Mouse (Mus musculus): ENCODE results near the gene Tmem63a. TPM values are rescaled to one million over a fixed set of nuclear protein-coding genes. Genes with fewer than 3 reads are reported as not detected.

The Tmem63a gene
- polyA plus RNA-seq, 1 experiment from 2014 or later, result 29.2 TPM

DNA sequence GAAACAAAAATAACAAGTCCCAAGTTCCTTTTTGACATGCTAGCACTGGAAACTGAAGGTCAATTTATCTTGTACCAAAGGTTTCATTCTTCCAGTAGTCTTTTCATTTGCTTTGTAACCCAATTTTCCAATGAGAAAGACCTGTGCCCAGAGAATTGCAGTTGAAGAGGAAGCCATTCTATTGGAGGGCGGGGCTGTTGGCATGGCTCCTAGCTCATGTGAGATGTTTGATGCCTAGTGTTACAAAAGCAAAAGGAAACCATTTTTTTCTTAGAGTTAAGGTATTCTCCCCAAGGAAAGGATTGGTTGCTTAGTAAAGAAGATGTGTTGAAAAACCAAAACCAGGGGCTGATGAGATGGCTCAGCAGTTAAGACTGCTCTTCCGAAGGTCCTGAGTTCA is 66.1 kb downstream of the Tmem63a start:
- WGBS, result 89% methylated on average over 2 of the region's 2 CpGs
- no peaks in the 10 kb centered on the region for H3K4me1 ChIP-seq (ENCODE audit: control insufficient read depth, insufficient read depth, low read length)

DNA sequence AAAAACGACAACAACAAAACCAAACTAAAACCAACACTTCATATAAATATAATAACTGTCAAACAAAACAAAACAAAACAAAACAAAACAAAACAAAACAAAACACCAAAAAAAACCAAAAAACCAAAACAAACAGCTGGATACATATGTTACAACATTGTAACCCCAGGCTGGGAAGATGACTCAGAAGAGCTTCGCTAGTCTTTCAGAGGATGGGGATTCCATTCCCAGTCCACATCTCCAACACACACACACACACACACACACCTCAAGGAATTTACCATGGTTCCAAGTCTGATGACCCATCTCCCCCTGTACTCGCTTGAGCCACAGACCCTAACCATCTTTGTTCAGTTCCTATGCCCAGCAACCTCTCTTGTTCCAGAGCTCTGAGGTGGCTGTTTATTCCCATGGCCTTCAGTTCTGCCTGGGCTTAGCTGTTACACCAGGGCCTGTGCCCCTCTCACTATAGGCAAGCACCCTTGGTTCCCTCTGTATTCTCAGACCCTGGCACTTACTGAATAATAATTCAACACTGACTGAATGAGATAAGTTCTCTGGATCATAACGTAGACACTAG is 67.0 kb downstream of the Tmem63a start:
- H3K4me2 ChIP-seq (ENCODE audit: low read depth, low read length), result no peak overlapping the region
- ATAC-seq (ENCODE audit: insufficient read depth, low FRiP score), result no peak
- peak overlapping the region; percentile 15; the same call in 1 of the 2 replicates for H3K27ac ChIP-seq (ENCODE audit: low read length)
- 73% methylated on average over 4 of the region's 4 CpGs for WGBS
- H3K4me3 ChIP-seq (replicated peaks; ENCODE audit: low read length), result no peak overlapping the region
- H3K9ac ChIP-seq (ENCODE audit: low read length), result no peak overlapping the region
- no peaks in the 10 kb centered on the region for H3K27me3 ChIP-seq (ENCODE audit: control insufficient read depth, insufficient read depth, low read length)
- no peaks in the 10 kb centered on the region for H3K36me3 ChIP-seq (ENCODE audit: control insufficient read depth, insufficient read depth, low read length)
- no peaks in the 10 kb centered on the region for H3K9me3 ChIP-seq (replicated peaks; ENCODE audit: control insufficient read depth, low read length)
- no peaks in the 10 kb centered on the region for H3K4me1 ChIP-seq (ENCODE audit: control insufficient read depth, insufficient read depth, low read length)

More for the DNA sequence above, 66.1 kb downstream of the Tmem63a start:
- Histone ChIP-seq H3K4me3 (replicated peaks; ENCODE audit: low read length) (no peak overlapping the region), H3K27ac (ENCODE audit: low read length) (no peak overlapping the region), H3K9me3 (replicated peaks; ENCODE audit: control insufficient read depth, low read length) (no peaks in the 10 kb centered on the region), H3K27me3 (ENCODE audit: control insufficient read depth, insufficient read depth, low read length) (no peaks in the 10 kb centered on the region), H3K4me2 (ENCODE audit: low read depth, low read length) (no peak overlapping the region), H3K9ac (ENCODE audit: low read length) (no peak overlapping the region), H3K36me3 (ENCODE audit: control insufficient read depth, insufficient read depth, low read length) (no peaks in the 10 kb centered on the region)
- ATAC-seq (ENCODE audit: insufficient read depth, low FRiP score), result no peak

DNA sequence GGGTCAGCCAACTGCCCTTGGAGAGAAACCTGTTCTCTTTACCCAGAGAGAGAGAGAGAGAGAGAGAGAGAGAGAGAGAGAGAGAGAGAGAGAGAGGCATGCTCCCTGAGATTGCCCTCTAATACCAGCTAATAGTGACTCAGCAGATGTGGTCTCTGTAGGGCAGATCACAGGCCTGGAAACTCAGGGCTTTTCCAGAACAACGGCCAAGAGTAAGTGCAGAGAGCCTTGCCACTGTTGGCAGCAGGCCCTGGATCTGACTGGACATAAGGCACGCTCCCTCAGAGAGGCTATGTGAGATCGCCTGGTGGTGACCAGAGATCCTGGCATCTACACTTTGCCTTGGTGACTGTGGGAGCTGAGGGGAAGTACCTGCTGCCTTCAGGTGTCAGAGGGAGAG is 67.6 kb downstream of the Tmem63a start:
- no peaks in the 10 kb centered on the region for H3K36me3 ChIP-seq (ENCODE audit: control insufficient read depth, insufficient read depth, low read length)
- 54% methylated on average over 3 of the region's 3 CpGs for WGBS

DNA sequence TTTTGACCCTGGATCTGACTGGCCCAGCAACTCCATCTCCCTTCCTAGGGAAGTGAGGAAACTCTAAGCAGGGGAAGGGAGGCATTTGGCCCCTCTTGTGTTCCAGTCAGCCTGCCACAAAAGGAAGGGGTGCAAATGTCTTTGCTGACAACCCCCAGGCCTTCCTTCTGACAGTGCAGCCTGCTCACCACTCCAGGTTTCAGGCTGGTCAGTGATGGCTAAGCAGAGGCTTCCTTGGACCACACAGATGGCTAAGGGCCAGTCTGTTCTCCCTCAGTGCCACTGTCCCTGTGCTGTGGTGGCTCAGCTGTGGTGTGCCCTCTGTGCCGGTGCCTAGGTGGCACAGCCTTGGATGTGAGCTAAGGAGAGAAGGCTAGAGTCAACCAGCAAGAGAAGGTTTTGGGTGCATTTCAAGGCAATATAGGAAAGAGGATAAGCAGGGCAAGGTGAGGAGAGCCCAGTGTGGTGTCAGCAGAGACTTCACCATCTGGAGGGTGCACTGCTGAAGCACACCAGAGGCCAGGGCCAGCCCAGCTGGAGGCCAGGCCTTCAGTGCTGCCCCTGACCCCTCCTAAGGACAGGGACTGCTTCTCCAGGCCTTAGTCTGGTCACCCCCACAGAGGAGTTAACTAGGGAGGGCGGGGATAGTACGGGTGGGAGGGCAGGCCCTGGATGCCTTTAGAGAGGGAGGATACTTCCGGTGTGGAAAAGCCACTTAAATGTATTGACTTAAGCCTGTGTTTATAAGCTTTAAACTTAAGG is 68.2 kb downstream of the Tmem63a start:
- no peaks in the 10 kb centered on the region for H3K9me3 ChIP-seq (replicated peaks; ENCODE audit: control insufficient read depth, low read length)

More for the DNA sequence above, 67.6 kb downstream of the Tmem63a start:
- Histone ChIP-seq H3K4me1 (ENCODE audit: control insufficient read depth, insufficient read depth, low read length) (peaks cover 3% of the 10 kb centered on the region), H3K27me3 (ENCODE audit: control insufficient read depth, insufficient read depth, low read length) (no peaks in the 10 kb centered on the region), H3K4me2 (ENCODE audit: low read depth, low read length) (no peak overlapping the region), H3K9ac (ENCODE audit: low read length) (no peak overlapping the region), H3K27ac (ENCODE audit: low read length) (no peak overlapping the region; the same call in 1 of the 2 replicates), H3K4me3 (replicated peaks; ENCODE audit: low read length) (no peak overlapping the region), H3K9me3 (replicated peaks; ENCODE audit: control insufficient read depth, low read length) (no peaks in the 10 kb centered on the region)
- ATAC-seq (ENCODE audit: insufficient read depth, low FRiP score), result peak; percentile 40; the same call in 1 of the 2 replicates

GRCm38 (mm10) chr1:181011601-181012000 is 69.5 kb downstream of the Tmem63a start:
- no peaks in the 10 kb centered on the region for H3K27me3 ChIP-seq (ENCODE audit: control insufficient read depth, insufficient read depth, low read length)
- H3K36me3 ChIP-seq (ENCODE audit: control insufficient read depth, insufficient read depth, low read length), result no peaks in the 10 kb centered on the region
- WGBS, result 76% methylated on average over 5 of the region's 5 CpGs
- H3K4me1 ChIP-seq (ENCODE audit: control insufficient read depth, insufficient read depth, low read length), result peaks cover 20% of the 10 kb centered on the region
- no peak for ATAC-seq (ENCODE audit: insufficient read depth, low FRiP score)
- H3K9ac ChIP-seq (ENCODE audit: low read length), result no peak overlapping the region
- no peak overlapping the region for H3K4me3 ChIP-seq (replicated peaks; ENCODE audit: low read length)
- no peak overlapping the region for H3K27ac ChIP-seq (ENCODE audit: low read length)
- no peaks in the 10 kb centered on the region for H3K9me3 ChIP-seq (replicated peaks; ENCODE audit: control insufficient read depth, low read length)
- H3K4me2 ChIP-seq (ENCODE audit: low read depth, low read length), result no peak overlapping the region

More for the DNA sequence above, 68.2 kb downstream of the Tmem63a start:
- WGBS, result 47% methylated on average over 4 of the region's 4 CpGs
- Histone ChIP-seq H3K4me3 (replicated peaks; ENCODE audit: low read length) (no peak overlapping the region), H3K36me3 (ENCODE audit: control insufficient read depth, insufficient read depth, low read length) (no peaks in the 10 kb centered on the region), H3K4me2 (ENCODE audit: low read depth, low read length) (no peak overlapping the region), H3K4me1 (ENCODE audit: control insufficient read depth, insufficient read depth, low read length) (peaks cover 9% of the 10 kb centered on the region), H3K27ac (ENCODE audit: low read length) (no peak overlapping the region), H3K9ac (ENCODE audit: low read length) (no peak overlapping the region), H3K27me3 (ENCODE audit: control insufficient read depth, insufficient read depth, low read length) (no peaks in the 10 kb centered on the region)
- ATAC-seq (ENCODE audit: insufficient read depth, low FRiP score), result no peak

- Histone ChIP-seq H3K4me2 (ENCODE audit: low read depth, low read length) (no peak overlapping the region), H3K27me3 (ENCODE audit: control insufficient read depth, insufficient read depth, low read length) (no peaks in the 10 kb centered on the region), H3K9ac (ENCODE audit: low read length) (no peak overlapping the region), H3K27ac (ENCODE audit: low read length) (no peak overlapping the region), H3K9me3 (replicated peaks; ENCODE audit: control insufficient read depth, low read length) (no peaks in the 10 kb centered on the region), H3K4me3 (replicated peaks; ENCODE audit: low read length) (no peak overlapping the region), H3K36me3 (ENCODE audit: control insufficient read depth, insufficient read depth, low read length) (no peaks in the 10 kb centered on the region), H3K4me1 (ENCODE audit: control insufficient read depth, insufficient read depth, low read length) (peaks cover 20% of the 10 kb centered on the region)
- 82% methylated on average over 3 of the region's 3 CpGs for WGBS
- ATAC-seq (ENCODE audit: insufficient read depth, low FRiP score), result no peak
Measured at GRCm38 (mm10) chr1:181012416-181012815, 70.3 kb downstream of the Tmem63a start.

GRCm38 (mm10) chr1:181013446-181013845 is 71.3 kb downstream of the Tmem63a start:
- Histone ChIP-seq H3K9ac (ENCODE audit: low read length) (no peak overlapping the region), H3K4me3 (replicated peaks; ENCODE audit: low read length) (no peak overlapping the region), H3K4me2 (ENCODE audit: low read depth, low read length) (no peak overlapping the region), H3K27me3 (ENCODE audit: control insufficient read depth, insufficient read depth, low read length) (no peaks in the 10 kb centered on the region), H3K9me3 (replicated peaks; ENCODE audit: control insufficient read depth, low read length) (no peaks in the 10 kb centered on the region), H3K36me3 (ENCODE audit: control insufficient read depth, insufficient read depth, low read length) (no peaks in the 10 kb centered on the region), H3K27ac (ENCODE audit: low read length) (no peak overlapping the region), H3K4me1 (ENCODE audit: control insufficient read depth, insufficient read depth, low read length) (peaks cover 23% of the 10 kb centered on the region)
- no peak for ATAC-seq (ENCODE audit: insufficient read depth, low FRiP score)
- 65% methylated on average over 6 of the region's 6 CpGs for WGBS

- no peaks in the 10 kb centered on the region for H3K27me3 ChIP-seq (ENCODE audit: control insufficient read depth, insufficient read depth, low read length)
Measured at GRCm38 (mm10) chr1:181014731-181015500, 72.8 kb downstream of the Tmem63a start.

GRCm38 (mm10) chr1:181015558-181015957 is 73.4 kb downstream of the Tmem63a start:
- ATAC-seq (ENCODE audit: insufficient read depth, low FRiP score), result no peak
- no peaks in the 10 kb centered on the region for H3K36me3 ChIP-seq (ENCODE audit: control insufficient read depth, insufficient read depth, low read length)
- no peaks in the 10 kb centered on the region for H3K27me3 ChIP-seq (ENCODE audit: control insufficient read depth, insufficient read depth, low read length)
- peaks cover 23% of the 10 kb centered on the region for H3K4me1 ChIP-seq (ENCODE audit: control insufficient read depth, insufficient read depth, low read length)
- no peak overlapping the region for H3K4me3 ChIP-seq (replicated peaks; ENCODE audit: low read length)
- peak overlapping the region; percentile 98; the same call in 1 of the 2 replicates for H3K4me2 ChIP-seq (ENCODE audit: low read depth, low read length)
- H3K9ac ChIP-seq (ENCODE audit: low read length), result no peak overlapping the region
- H3K27ac ChIP-seq (ENCODE audit: low read length), result peak overlapping the region; percentile 79
- H3K9me3 ChIP-seq (replicated peaks; ENCODE audit: control insufficient read depth, low read length), result no peaks in the 10 kb centered on the region

More at GRCm38 (mm10) chr1:181014731-181015500, 72.8 kb downstream of the Tmem63a start:
- WGBS, result 77% methylated on average over 6 of the region's 6 CpGs
- Histone ChIP-seq H3K4me2 (ENCODE audit: low read depth, low read length) (0 out of 2 replicates have a peak overlapping the region, but pooled peaks have one; percentile 98), H3K36me3 (ENCODE audit: control insufficient read depth, insufficient read depth, low read length) (no peaks in the 10 kb centered on the region), H3K9ac (ENCODE audit: low read length) (no peak overlapping the region), H3K4me3 (replicated peaks; ENCODE audit: low read length) (no peak overlapping the region), H3K27ac (ENCODE audit: low read length) (peak overlapping the region; percentile 52; the same call in 1 of the 2 replicates), H3K9me3 (replicated peaks; ENCODE audit: control insufficient read depth, low read length) (no peaks in the 10 kb centered on the region), H3K4me1 (ENCODE audit: control insufficient read depth, insufficient read depth, low read length) (peaks cover 23% of the 10 kb centered on the region)
- ATAC-seq (ENCODE audit: insufficient read depth, low FRiP score), result no peak
